In genomic region chr3:131523749-131524148, GRCm38 (mm10) we compare ENCODE assay signal across 22 mouse cellular contexts. TPM values are rescaled to one million over a fixed set of nuclear protein-coding genes. Genes with fewer than 3 reads are reported as not detected.
DNase-seq lines count a peak whose midpoint lies in the region; ATAC-seq and TF ChIP-seq lines count a peak whose summit lies in the region.
"Had no signal": no experiment of that assay in that cellular context is flagged by ENCODE, and none has a peak within 500 bp of the region (broad histone marks: within the 10 kb centered on the region; RNA-seq: fewer than 3 reads in every experiment).

No protein-coding gene starts in this region.

- no peaks in the 10 kb centered on the region for H3K4me1 ChIP-seq in forebrain, embryonic 16.5 days (replicated peaks; ENCODE audit: control insufficient read depth, insufficient read depth, low read length)
- H3K4me1 ChIP-seq in forebrain, embryonic 13.5 days: no peaks in the 10 kb centered on the region
- peaks cover 18% of the 10 kb centered on the region; the same call in 1 of the 2 replicates for H3K4me1 ChIP-seq in lung, embryonic 15.5 days
- H3K4me1 ChIP-seq: embryonic facial prominence, embryonic 12.5 days; heart, embryonic 10.5 days; hindbrain, embryonic 12.5 days had no signal

- H3K27me3 ChIP-seq in forebrain, embryonic 16.5 days (replicated peaks; ENCODE audit: control insufficient read depth, insufficient read depth, low read length): no peaks in the 10 kb centered on the region
- H3K27me3 ChIP-seq in forebrain, embryonic 13.5 days: no peaks in the 10 kb centered on the region
- no peaks in the 10 kb centered on the region for H3K27me3 ChIP-seq in lung, embryonic 15.5 days
- H3K27me3 ChIP-seq: embryonic facial prominence, embryonic 12.5 days; hindbrain, embryonic 12.5 days had no signal

- 61% methylated on average over 9 of the region's 9 CpGs for WGBS in forebrain, embryonic 16.5 days
- 76% methylated on average over 9 of the region's 9 CpGs for WGBS in forebrain, embryonic 13.5 days
- 41% methylated on average over 9 of the region's 9 CpGs for WGBS in lung, embryonic 15.5 days

- TF ChIP-seq CTCF in brain, embryonic 14.5 days (IDR thresholded peaks at IDR 0.05; ENCODE audit: borderline replicate concordance, extremely low read depth, insufficient read depth, insufficient read length): no peak

- H3K36me3 ChIP-seq in forebrain, embryonic 16.5 days (ENCODE audit: control insufficient read depth, insufficient read depth): no peaks in the 10 kb centered on the region
- no peaks in the 10 kb centered on the region for H3K36me3 ChIP-seq in forebrain, embryonic 13.5 days (ENCODE audit: poor library complexity, severe bottlenecking)
- H3K36me3 ChIP-seq in lung, embryonic 15.5 days: no peaks in the 10 kb centered on the region
- H3K36me3 ChIP-seq: embryonic facial prominence, embryonic 12.5 days; heart, embryonic 10.5 days; hindbrain, embryonic 12.5 days had no signal

- no peak overlapping the region for H3K9ac ChIP-seq in forebrain, embryonic 16.5 days (replicated peaks; ENCODE audit: low read depth, low read length)
- H3K9ac ChIP-seq in forebrain, embryonic 13.5 days: no peak overlapping the region
- no peak overlapping the region for H3K9ac ChIP-seq in lung, embryonic 15.5 days
- H3K9ac ChIP-seq: embryonic facial prominence, embryonic 12.5 days; hindbrain, embryonic 12.5 days had no signal

- H3K27ac ChIP-seq in forebrain, embryonic 16.5 days (ENCODE audit: low read length): no peak overlapping the region
- no peak overlapping the region for H3K27ac ChIP-seq in forebrain, embryonic 13.5 days
- no peak overlapping the region for H3K27ac ChIP-seq in lung, embryonic 15.5 days
- H3K27ac ChIP-seq: embryonic facial prominence, embryonic 12.5 days; heart, embryonic 10.5 days; hindbrain, embryonic 12.5 days had no signal

- H3K9me3 ChIP-seq in forebrain, embryonic 16.5 days (ENCODE audit: control insufficient read depth, low read length): no peaks in the 10 kb centered on the region
- H3K9me3 ChIP-seq in forebrain, embryonic 13.5 days (replicated peaks): no peaks in the 10 kb centered on the region
- H3K9me3 ChIP-seq in lung, embryonic 15.5 days: no peaks in the 10 kb centered on the region
- H3K9me3 ChIP-seq: embryonic facial prominence, embryonic 12.5 days; heart, embryonic 10.5 days; hindbrain, embryonic 12.5 days had no signal

- no peak overlapping the region for H3K4me3 ChIP-seq in forebrain, embryonic 16.5 days (replicated peaks; ENCODE audit: low read length)
- H3K4me3 ChIP-seq in forebrain, embryonic 13.5 days: no peak overlapping the region
- no peak overlapping the region for H3K4me3 ChIP-seq in lung, embryonic 15.5 days
- H3K4me3 ChIP-seq: embryonic facial prominence, embryonic 12.5 days; heart, embryonic 10.5 days; hindbrain, embryonic 12.5 days had no signal

- peak; percentile 20 for ATAC-seq in forebrain, embryonic 16.5 days
- no peak for ATAC-seq in forebrain, embryonic 13.5 days
- ATAC-seq in lung, embryonic 15.5 days (ENCODE audit: borderline replicate concordance, extremely low read depth, low FRiP score, low TSS enrichment): peak; percentile 67; the same call in 1 of the 2 replicates
- ATAC-seq: hindbrain, embryonic 16.5 days; inflammation-experienced regulatory T-cells, adult 6 months had no signal

- H3K4me2 ChIP-seq in forebrain, embryonic 16.5 days (ENCODE audit: low read length): no peak overlapping the region
- no peak overlapping the region for H3K4me2 ChIP-seq in forebrain, embryonic 13.5 days
- H3K4me2 ChIP-seq in lung, embryonic 15.5 days: no peak overlapping the region
- H3K4me2 ChIP-seq: embryonic facial prominence, embryonic 12.5 days; hindbrain, embryonic 12.5 days had no signal

- no peak for TF ChIP-seq POLR2A in brain, embryonic 14.5 days (IDR thresholded peaks at IDR 0.05; ENCODE audit: borderline replicate concordance, extremely low read depth, insufficient read depth, insufficient read length, poor library complexity, severe bottlenecking)

- no peak for DNase-seq in lung, postnatal 14 days
- DNase-seq in MN1 (ENCODE audit: low spot score): peak; percentile 14
- peak; percentile 9 for DNase-seq in brain, embryonic 14.5 days (ENCODE audit: low read depth)
- DNase-seq in spleen, adult 18-20 months: no peak
- DNase-seq: adrenal gland, adult 8-10 months; adrenal gland, postnatal 36 days; cerebellum, adult 11 months; cerebellum, adult 8-10 months; cerebellum, postnatal 14 days; embryo, embryonic 11 days; gastrocnemius, postnatal 10 days; heart, adult 18-20 months; heart, postnatal 10 days; heart, postnatal 4 days had no signal

RNA-seq across cellular contexts. Expression of gene Sgms2, which starts 32.5 kb away (rescaled TPM):
- polyA plus RNA-seq in forebrain, embryonic 16.5 days (2015; fragmentation: Nextera tagmentation; extraction: Ambion mirVana): 1.0 and 1.3 TPM in 2 replicates
- 0.53 and 0.68 TPM in 2 replicates for polyA plus RNA-seq in forebrain, embryonic 13.5 days (2015; fragmentation: Nextera tagmentation; extraction: Ambion mirVana)
- polyA plus RNA-seq in lung, embryonic 15.5 days (2015; fragmentation: Nextera tagmentation; extraction: Ambion mirVana): 2.9 and 3.5 TPM in 2 replicates
- 0.48 and 3.3 TPM in 2 replicates for polyA plus RNA-seq in brain, embryonic 14.5 days (2012; rRNA removed)

RNA-seq across cellular contexts. Expression of gene Papss1, which starts 40.8 kb away (rescaled TPM):
- 120 and 139 TPM in 2 replicates for polyA plus RNA-seq in forebrain, embryonic 16.5 days (2015; fragmentation: Nextera tagmentation; extraction: Ambion mirVana)
- 103 and 106 TPM in 2 replicates for polyA plus RNA-seq in forebrain, embryonic 13.5 days (2015; fragmentation: Nextera tagmentation; extraction: Ambion mirVana)
- 94.6 and 104 TPM in 2 replicates for polyA plus RNA-seq in lung, embryonic 15.5 days (2015; fragmentation: Nextera tagmentation; extraction: Ambion mirVana)
- polyA plus RNA-seq in brain, embryonic 14.5 days (2012; rRNA removed): 95.7 and 98.5 TPM in 2 replicates

Comparison
In these comparisons a context has a peak if more than half of its experiments do, and no peak if none do; other contexts are left out.
1. DNase-seq: peak in MN1 (single experiment) and brain, embryonic 14.5 days (single experiment); none in lung, postnatal 14 days (single experiment) and spleen, adult 18-20 months (0 of 2).